Mouse (Mus musculus) cerebellum, postnatal 36 days (tissue): ENCODE data around the gene Pigp.
"Not testable (repeated sequence)": the region's sequence is repeated elsewhere in the genome, so short reads cannot be mapped to it uniquely, and the experiment has no call there.

Experiments used
- DNase-seq, 2 experiments: peaks; one replicate each; pipeline ENCODE4 v3.0.0; 2021 to 2022; ENCODE audit warnings: mixed read lengths in 2 of 2

Pigp gene

DNA sequence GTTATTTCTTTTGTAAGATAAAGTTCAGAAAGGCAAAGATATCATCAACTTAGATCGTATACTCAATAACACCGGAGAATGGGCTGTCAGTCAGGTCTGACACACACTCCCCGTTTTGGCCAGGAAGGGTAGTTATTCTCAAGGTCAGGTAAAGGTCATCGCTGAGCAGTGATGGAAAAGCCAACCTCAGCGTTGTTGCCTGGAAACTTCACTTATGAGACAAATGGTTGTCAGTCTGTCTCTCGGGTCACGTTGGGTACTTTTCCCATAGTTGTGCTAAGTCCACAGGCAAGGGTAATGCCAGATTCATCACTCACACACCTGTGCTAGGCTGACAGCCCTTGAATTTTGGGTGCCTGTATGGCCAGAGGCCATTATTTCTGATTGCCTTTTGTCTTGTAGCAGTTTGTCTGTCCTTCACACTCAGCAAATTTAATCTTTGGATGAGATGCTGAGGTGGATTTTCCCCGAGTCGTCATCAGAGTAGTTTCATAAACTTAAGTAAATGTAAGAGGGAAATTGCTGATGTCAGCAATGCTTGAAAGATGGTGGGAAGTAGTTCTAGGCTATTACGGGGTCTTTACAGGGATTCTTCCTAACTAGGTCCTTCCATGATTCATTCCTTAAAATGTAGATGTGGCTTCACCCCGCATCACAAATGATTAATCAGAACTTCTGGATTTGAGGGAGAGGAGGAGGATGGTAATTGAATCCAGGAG is 14.7 kb downstream of the Pigp start:
- no peak for DNase-seq

DNA sequence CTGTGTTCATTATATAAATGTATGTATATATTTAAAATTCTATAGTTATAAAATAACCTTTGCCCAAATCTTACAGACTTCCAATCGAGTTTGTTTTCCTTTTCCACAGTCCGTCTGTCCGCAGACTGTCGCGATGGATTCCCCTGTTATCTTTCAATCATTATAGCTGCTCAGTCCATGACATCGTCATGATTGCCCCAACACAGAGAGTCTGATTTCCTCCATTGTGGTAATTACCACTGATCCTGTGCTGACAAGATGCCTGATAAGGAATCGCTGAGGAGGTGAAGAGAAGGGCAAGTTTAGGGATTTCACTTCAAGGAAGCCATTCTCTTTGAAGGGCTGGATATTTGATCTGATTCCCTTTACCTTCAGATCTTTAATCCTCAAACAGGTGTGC is 15.6 kb downstream of the Pigp start:
- DNase-seq, result no peak

DNA sequence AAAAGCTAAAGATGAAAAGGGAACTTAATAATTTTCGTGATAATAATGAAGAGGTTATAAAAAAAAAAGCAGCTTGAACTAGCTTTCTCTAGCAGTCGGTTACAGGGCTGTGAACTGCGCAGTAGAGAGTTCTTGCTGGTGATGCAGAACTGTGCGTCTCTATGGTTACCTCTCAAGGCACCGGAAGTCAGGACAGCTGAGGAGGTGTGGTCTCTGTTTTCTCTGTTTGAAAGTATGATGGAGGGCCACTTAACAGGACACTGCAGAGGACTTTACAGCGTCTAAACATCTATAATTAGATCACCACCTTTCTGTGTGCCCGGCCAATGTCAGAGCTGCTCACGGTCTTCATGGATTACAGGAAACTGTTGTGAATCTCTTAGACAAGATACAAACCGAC is 17.2 kb downstream of the Pigp start:
- no peak for DNase-seq

GRCm38 (mm10) chr16:94350287-94350677 is 21.4 kb downstream of the Pigp start:
- no peak for DNase-seq

- DNase-seq, result no peak
Observed at GRCm38 (mm10) chr16:94349588-94350286, 21.9 kb downstream of the Pigp start.

DNA sequence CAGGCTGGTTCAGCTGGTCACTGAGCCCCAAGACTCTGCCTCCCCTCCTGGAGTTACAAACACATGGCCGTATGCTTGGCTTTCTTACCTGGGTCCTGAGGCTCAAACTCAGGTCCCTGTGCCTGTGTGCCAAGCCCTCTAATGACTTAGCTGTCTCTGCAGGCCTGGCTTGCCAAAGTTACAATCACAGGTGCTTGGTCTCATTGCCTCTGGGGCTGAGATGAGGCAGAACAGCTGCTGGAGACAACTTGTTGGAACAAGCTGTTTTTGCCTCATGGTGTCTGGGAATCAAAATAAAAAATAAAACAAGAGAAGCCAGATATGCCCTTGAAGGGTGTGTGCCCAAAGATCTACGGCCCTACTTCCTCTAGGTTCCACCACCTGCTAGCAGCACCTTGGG is 22.9 kb downstream of the Pigp start:
- DNase-seq, result no peak

DNA sequence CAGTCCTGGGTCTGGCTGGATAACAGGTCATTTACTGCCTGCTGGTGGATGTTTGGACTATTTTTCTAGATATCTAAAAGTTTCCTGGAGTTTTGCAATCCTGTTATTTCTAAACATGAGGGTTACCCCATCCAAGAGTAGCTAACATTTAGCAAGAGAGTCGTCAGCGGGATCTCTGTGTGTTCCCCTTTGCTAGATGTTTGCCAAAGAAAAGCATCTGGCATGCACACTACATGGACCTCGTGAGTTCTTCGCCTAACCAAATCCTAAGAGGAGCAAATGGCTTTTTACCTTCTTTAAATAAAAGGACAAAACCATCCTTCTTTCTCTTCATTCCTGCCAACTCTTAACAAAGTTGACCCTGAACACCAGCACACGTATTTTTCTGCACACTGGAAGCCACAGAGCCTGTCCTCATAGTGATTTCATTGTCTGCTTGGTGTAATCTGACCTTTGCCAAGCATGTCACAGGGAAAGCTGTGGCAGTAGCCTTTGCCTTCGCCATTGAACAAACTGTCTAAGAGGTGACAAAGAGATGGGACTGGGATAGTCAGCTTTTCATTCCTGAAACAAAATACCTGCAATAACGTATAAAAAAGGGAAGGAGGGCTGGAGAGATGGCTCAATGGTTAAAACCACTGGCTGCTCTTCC is 24.4 kb downstream of the Pigp start:
- DNase-seq, result no peak

GRCm38 (mm10) chr16:94345733-94346132 is 25.9 kb downstream of the Pigp start:
- no peak for DNase-seq

DNA sequence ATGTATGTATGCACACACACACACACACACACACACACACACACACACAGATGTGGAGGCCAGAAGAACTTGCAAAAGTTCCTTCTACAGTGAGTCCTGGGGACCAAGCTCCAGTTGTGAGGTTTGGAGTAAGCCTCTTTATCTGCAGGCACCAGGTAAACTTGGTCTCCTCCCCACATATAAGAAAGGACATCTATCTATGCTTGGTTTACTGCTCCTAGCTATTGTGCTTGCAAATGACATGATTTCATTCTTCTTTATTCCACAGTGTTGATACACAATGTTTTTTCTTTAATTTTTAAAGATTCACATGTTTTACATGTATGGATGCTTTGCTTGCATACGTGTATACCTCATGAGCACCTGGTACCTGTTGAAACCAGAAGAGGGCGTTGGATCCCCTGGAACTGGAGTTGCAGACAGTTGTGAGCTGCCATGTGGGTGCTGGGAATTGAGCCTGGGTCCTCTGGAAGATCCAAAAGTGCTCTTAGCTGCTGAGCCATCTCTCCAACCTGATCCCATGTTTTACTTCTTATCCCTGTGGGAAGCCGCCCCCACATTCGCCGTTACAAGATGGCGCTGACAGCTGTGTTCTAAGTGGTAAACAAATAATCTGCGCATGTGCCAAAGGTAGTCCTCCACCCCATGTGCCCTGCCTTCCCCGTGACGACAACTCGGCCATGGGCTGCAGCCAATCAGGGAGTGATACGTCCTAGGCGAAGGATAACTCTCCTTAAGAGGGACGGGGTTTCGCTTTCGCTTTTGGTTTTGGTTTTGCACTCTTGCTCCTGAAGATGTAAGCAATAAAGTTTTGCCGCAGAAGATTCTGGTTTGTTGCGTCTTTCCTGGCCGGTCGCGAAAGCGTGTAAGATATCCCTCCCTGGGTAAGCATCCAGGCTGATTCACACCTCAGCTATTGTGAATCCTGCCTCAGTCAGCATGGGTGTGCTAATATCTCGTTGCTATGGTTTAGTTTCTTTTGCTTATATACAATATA is 32.2 kb downstream of the Pigp start:
- not testable (repeated sequence) for DNase-seq

- DNase-seq, result no peak
Observed at GRCm38 (mm10) chr16:94335656-94336055, 36.0 kb downstream of the Pigp start.

DNA sequence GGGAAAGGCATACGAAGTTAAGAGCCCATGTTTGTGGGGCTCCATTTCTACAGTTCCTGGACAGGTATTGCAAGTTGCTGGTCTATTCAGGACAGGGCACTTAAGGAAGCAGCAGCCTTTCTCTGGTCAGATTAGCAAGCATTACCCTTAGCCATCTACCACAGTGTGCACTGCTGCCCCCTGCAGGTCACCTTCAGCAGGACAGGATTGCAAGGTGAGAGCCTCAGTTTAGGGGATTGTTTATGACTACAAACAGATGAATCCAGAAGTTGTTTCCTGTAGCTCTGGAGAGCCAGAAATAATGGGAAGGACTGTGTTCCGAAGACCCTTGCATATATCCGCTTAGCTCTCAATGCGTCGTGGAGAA is 39.8 kb downstream of the Pigp start:
- DNase-seq, result peak; percentile 79 to 81

GRCm38 (mm10) chr16:94331233-94331885 is 40.3 kb downstream of the Pigp start:
- DNase-seq, result no peak

DNA sequence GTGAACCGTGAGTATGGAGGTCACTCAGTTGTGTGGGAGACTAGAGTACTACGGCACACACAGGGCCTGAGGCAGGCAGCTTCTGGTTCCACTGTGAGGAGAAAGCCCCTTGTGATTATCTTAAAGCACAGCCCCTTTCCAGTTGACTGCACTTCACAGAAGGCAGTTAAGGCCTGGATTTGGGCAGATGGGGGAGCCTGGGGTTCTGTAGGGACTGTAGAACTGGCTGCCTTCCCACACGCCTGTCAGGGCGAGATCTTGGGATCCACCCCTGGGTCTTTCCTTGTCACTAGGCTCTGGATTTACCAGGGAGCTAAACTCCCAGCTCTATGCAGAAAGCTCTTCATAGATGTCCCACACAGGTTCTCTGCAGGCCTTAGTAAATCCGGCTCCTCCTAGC is 41.2 kb downstream of the Pigp start:
- no peak for DNase-seq

DNA sequence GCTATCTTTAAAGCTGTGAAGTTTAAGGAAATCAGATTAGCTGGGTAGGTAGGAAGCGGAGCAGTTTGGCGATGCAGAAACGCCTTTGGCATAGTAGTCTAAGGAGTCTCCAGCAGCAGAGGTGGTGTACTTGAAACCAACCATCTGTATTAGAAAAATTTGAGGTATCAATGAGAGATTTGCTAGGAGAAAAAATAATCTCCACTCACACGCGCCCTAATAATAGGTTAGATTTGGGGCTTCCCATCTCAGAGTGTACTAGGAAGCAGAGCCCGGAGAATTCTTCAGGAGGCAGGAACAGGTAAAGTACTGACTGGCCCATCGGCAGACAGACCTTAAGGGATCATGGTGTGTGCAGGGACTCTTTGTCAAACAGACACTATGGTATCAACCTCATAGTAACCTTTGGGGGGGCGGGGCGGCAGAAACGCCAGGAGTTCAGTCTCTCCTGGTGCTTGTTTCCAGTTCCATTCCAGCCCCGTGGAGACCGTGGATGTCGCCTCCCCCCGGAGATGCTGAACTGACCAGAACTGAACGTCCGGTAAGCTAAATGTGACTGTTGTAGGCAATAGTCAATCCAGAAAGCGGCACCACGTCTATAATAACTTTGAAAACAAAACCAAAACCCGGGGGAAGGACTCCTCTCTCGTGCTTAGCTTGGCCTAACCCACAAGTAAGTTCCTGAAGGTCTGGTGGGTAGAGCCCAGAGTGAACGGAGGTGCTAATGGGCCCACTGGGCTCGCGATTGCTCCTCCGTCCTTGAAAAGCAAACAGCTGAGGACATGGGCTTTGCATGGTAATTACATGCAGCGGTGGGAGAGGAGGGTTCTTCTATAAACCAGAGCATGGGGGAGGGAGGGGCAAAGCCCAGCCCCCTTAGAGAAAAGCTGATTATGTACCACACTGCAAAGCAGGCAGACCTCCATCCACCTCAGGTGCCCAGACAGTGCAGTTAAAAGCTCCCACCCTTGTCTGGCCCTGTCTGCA is 42.5 kb downstream of the Pigp start:
- no peak for DNase-seq

GRCm38 (mm10) chr16:94327781-94328711 is 43.6 kb downstream of the Pigp start, which contains the start of gene Ripply3:
Ripply3 (plus strand) TSS chr16:94328420.
- no peak for DNase-seq

DNA sequence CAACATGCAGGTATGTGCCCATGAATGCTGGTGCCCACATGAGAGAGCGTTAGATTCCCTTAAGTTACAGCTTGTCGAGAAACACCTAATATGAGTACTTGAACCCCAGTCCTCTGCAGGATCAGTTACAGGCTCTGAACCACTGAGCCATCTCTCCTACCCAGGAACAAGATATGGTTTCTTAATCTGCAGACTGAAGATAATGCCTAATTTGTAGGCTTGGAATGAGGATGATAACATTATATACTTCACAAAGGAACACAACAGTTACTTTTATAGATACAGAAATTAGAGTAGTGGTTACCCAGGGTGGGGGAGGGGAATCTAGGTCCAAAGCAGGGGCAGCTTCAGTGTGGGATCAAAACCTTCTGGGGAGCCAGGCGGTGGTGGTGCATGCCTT is 45.6 kb downstream of the Pigp start:
- DNase-seq, result no peak

GRCm38 (mm10) chr16:94323681-94324080 is 48.0 kb downstream of the Pigp start:
- DNase-seq, result no peak

DNA sequence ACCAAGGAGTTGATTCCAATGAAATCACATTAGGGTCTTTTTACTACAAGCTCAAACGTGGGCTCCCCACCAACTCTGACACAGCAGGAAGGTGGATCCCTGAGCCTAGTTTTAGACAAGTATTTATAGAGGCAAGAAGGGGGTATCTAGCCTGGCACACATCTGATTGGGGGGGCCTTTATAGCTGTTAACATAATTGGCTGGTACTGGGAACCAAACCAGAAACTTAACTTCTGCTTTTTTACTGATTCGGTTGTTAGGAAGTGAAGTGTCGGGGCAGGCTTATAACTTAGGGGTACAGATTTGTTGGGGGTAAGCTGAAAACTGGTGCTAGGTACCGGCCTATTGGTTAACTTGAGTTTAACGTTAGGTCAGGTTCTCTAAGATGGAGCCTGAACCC is 51.4 kb downstream of the Pigp start:
- no peak for DNase-seq

- no peak for DNase-seq
Observed at GRCm38 (mm10) chr16:94317752-94318151, 53.9 kb downstream of the Pigp start.

DNA sequence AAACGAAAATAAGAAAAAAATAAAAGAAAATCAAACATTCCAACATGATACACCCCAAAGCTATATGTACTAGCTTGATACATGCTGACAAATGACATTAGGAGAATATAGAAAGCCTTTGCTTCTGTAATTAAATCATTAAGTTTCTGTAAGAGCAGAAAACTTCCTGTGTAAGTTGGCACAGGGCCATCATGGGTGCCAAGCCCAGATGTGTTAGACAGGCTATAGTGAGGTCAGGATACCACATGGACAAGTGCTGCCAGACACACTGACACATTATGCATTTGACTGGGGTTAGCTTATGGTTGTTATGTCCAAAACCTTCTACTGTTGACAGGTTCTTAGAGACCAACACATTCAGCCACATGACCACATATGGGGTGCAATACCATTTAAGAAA is 56.4 kb downstream of the Pigp start:
- no peak for DNase-seq
